Mouse (Mus musculus) forebrain, embryonic 15.5 days (tissue): ENCODE measurements around the gene Fam172a. TPM values are rescaled to one million over a fixed set of nuclear protein-coding genes. Genes with fewer than 3 reads are reported as not detected.
A peak's percentile ranks its signal among the peaks of the same experiment; 100 is the strongest.

Source experiments
- ATAC-seq: fragments of 200-750 bp; cut with Nextera tagmentation; replicated peaks from 2 replicates; pipeline ENCODE4 v1.8.0; 2017; ENCODE audit warnings: mild to moderate bottlenecking, moderate TSS enrichment, moderate library complexity
- H3K27ac ChIP-seq: fragments of 300-500 bp; sonication (generic); replicated peaks from 2 replicates; pipeline ENCODE4 v1.5.1; 2015; ENCODE audit warnings: mild to moderate bottlenecking, inconsistent platforms
- H3K27me3 ChIP-seq: fragments of 300-500 bp; sonication (generic); 2 replicates; pipeline ENCODE4 v1.6.1; 2015; ENCODE audit warnings: inconsistent platforms
- H3K36me3 ChIP-seq: fragments of 300-500 bp; sonication (generic); 2 replicates; pipeline ENCODE4 v1.6.1; 2015; ENCODE audit warnings: mild to moderate bottlenecking, inconsistent platforms
- H3K4me1 ChIP-seq: fragments of 300-500 bp; sonication (generic); 2 replicates; pipeline ENCODE4 v1.6.1; 2015; ENCODE audit warnings: inconsistent platforms
- H3K4me2 ChIP-seq: fragments of 300-500 bp; sonication (generic); replicated peaks from 2 replicates; pipeline ENCODE4 v1.6.1; 2015; ENCODE audit warnings: mild to moderate bottlenecking, inconsistent platforms
- H3K4me3 ChIP-seq: fragments of 300-500 bp; sonication (generic); 2 replicates; pipeline ENCODE4 v1.5.1; 2015; ENCODE audit warnings: mild to moderate bottlenecking, inconsistent platforms
- H3K9ac ChIP-seq: fragments of 300-500 bp; sonication (generic); replicated peaks from 2 replicates; pipeline ENCODE4 v1.6.1; 2015; ENCODE audit warnings: mild to moderate bottlenecking, inconsistent platforms
- H3K9me3 ChIP-seq: fragments of 300-500 bp; sonication (generic); 2 replicates; pipeline ENCODE4 v1.6.1; 2016; ENCODE audit warnings: inconsistent platforms
- WGBS: fragments of 180-500 bp; shearing (Covaris S2); methylation state at CpG from one replicate; pipeline ENCODE4 v1.1.7; 2015; ENCODE audit warnings: mixed read lengths; 5-methylcytosine and 5-hydroxymethylcytosine counted together
- polyA plus RNA-seq: library from polyadenylated mRNA; unstranded; fragments of >200 nt; fragmentation: Nextera tagmentation; extraction: Ambion mirVana; gene quantifications from 2 replicates; pipeline ENCODE4 v1.2.1, GENCODE M21; 2015

The Fam172a gene
- polyA plus RNA-seq, 1 experiment from 2014 or later: 58.8 TPM

- no peaks in the 10 kb centered on the region for H3K36me3 ChIP-seq
- H3K27ac ChIP-seq: peak overlapping the region; percentile 50
- ATAC-seq: 0 out of 2 replicates have a peak, but pooled peaks have one; percentile 48
- no peaks in the 10 kb centered on the region for H3K9me3 ChIP-seq
- no peaks in the 10 kb centered on the region for H3K27me3 ChIP-seq
- H3K9ac ChIP-seq: no peak overlapping the region
- H3K4me1 ChIP-seq: peaks cover 6% of the 10 kb centered on the region
- 34% methylated on average over 4 of the region's 4 CpGs for WGBS
- no peak overlapping the region for H3K4me2 ChIP-seq
- no peak overlapping the region for H3K4me3 ChIP-seq
These were observed 176.3 kb downstream of the Fam172a start for GRCm38 (mm10) chr13:77878120-77878519.

GRCm38 (mm10) chr13:77878545-77878944 lies 176.7 kb downstream of the Fam172a start:
- H3K27ac ChIP-seq: peak overlapping the region; percentile 50
- ATAC-seq: no peak
- H3K9me3 ChIP-seq: no peaks in the 10 kb centered on the region
- no peaks in the 10 kb centered on the region for H3K27me3 ChIP-seq
- no peaks in the 10 kb centered on the region for H3K36me3 ChIP-seq
- no peak overlapping the region for H3K4me3 ChIP-seq
- no peak overlapping the region for H3K9ac ChIP-seq
- H3K4me1 ChIP-seq: peaks cover 6% of the 10 kb centered on the region
- H3K4me2 ChIP-seq: no peak overlapping the region
- 60% methylated on average over 3 of the region's 3 CpGs for WGBS

GRCm38 (mm10) chr13:77897619-77898018 lies 195.8 kb downstream of the Fam172a start:
- no peak overlapping the region for H3K4me3 ChIP-seq
- no peak overlapping the region for H3K9ac ChIP-seq
- H3K4me1 ChIP-seq: peaks cover 8% of the 10 kb centered on the region
- H3K9me3 ChIP-seq: no peaks in the 10 kb centered on the region
- no peak for ATAC-seq
- no peaks in the 10 kb centered on the region for H3K27me3 ChIP-seq
- H3K27ac ChIP-seq: no peak overlapping the region
- 51% methylated on average over 2 of the region's 2 CpGs for WGBS
- no peaks in the 10 kb centered on the region for H3K36me3 ChIP-seq
- H3K4me2 ChIP-seq: no peak overlapping the region

- H3K36me3 ChIP-seq: no peaks in the 10 kb centered on the region
- no peak overlapping the region for H3K9ac ChIP-seq
- no peak for ATAC-seq
- no peaks in the 10 kb centered on the region for H3K9me3 ChIP-seq
- H3K27me3 ChIP-seq: no peaks in the 10 kb centered on the region
- H3K4me3 ChIP-seq: no peak overlapping the region
- H3K4me2 ChIP-seq: no peak overlapping the region
- H3K27ac ChIP-seq: no peak overlapping the region; the same call in 1 of the 2 replicates
- 59% methylated on average over 6 of the region's 6 CpGs for WGBS
- peaks cover 4% of the 10 kb centered on the region for H3K4me1 ChIP-seq
These were observed 196.4 kb downstream of the Fam172a start for GRCm38 (mm10) chr13:77898066-77898796.

GRCm38 (mm10) chr13:77899725-77900124 lies 197.9 kb downstream of the Fam172a start:
- Histone ChIP-seq H3K27ac (no peak overlapping the region), H3K4me2 (no peak overlapping the region), H3K9me3 (no peaks in the 10 kb centered on the region), H3K4me3 (no peak overlapping the region), H3K36me3 (no peaks in the 10 kb centered on the region), H3K9ac (no peak overlapping the region), H3K27me3 (no peaks in the 10 kb centered on the region), H3K4me1 (no peaks in the 10 kb centered on the region; the same call in 1 of the 2 replicates)
- 75% methylated on average over 1 of the region's 1 CpGs for WGBS
- ATAC-seq: no peak

- Histone ChIP-seq H3K4me1 (no peaks in the 10 kb centered on the region), H3K9me3 (no peaks in the 10 kb centered on the region), H3K4me3 (no peak overlapping the region), H3K4me2 (no peak overlapping the region), H3K36me3 (0 out of 2 replicates have a peak, but pooled peaks cover 3% of the 10 kb centered on the region), H3K27ac (no peak overlapping the region), H3K9ac (no peak overlapping the region), H3K27me3 (no peaks in the 10 kb centered on the region)
- 0 out of 2 replicates have a peak, but pooled peaks have one; percentile 35 for ATAC-seq
These were observed 199.0 kb downstream of the Fam172a start for GRCm38 (mm10) chr13:77900843-77901242.

- WGBS: 85% methylated on average over 2 of the region's 2 CpGs
- Histone ChIP-seq H3K4me1 (no peaks in the 10 kb centered on the region), H3K9me3 (no peaks in the 10 kb centered on the region), H3K4me2 (no peak overlapping the region), H3K4me3 (no peak overlapping the region), H3K27me3 (no peaks in the 10 kb centered on the region), H3K36me3 (0 out of 2 replicates have a peak, but pooled peaks cover 3% of the 10 kb centered on the region), H3K27ac (no peak overlapping the region), H3K9ac (no peak overlapping the region)
- ATAC-seq: no peak
These were observed 207.4 kb downstream of the Fam172a start for GRCm38 (mm10) chr13:77909184-77909583.

- Histone ChIP-seq H3K9ac (no peak overlapping the region), H3K9me3 (no peaks in the 10 kb centered on the region), H3K4me1 (no peaks in the 10 kb centered on the region), H3K27ac (no peak overlapping the region), H3K27me3 (no peaks in the 10 kb centered on the region), H3K4me3 (no peak overlapping the region), H3K36me3 (no peaks in the 10 kb centered on the region), H3K4me2 (no peak overlapping the region)
- 95% methylated on average over 2 of the region's 2 CpGs for WGBS
- no peak for ATAC-seq
These were observed 221.0 kb downstream of the Fam172a start for GRCm38 (mm10) chr13:77922834-77923233.

GRCm38 (mm10) chr13:77957611-77958010 lies 255.8 kb downstream of the Fam172a start:
- 13% methylated on average over 1 of the region's 1 CpGs for WGBS
- H3K4me1 ChIP-seq: no peaks in the 10 kb centered on the region
- no peaks in the 10 kb centered on the region for H3K36me3 ChIP-seq
- H3K9me3 ChIP-seq: no peaks in the 10 kb centered on the region
- no peak overlapping the region for H3K27ac ChIP-seq
- ATAC-seq: no peak
- H3K27me3 ChIP-seq: no peaks in the 10 kb centered on the region
- H3K4me2 ChIP-seq: no peak overlapping the region
- no peak overlapping the region for H3K4me3 ChIP-seq
- no peak overlapping the region for H3K9ac ChIP-seq

GRCm38 (mm10) chr13:77959493-77960272 lies 257.9 kb downstream of the Fam172a start:
- Histone ChIP-seq H3K27ac (peak overlapping the region; percentile 56), H3K4me1 (no peaks in the 10 kb centered on the region), H3K9me3 (no peaks in the 10 kb centered on the region)

GRCm38 (mm10) chr13:77976248-77976647 lies 274.4 kb downstream of the Fam172a start:
- Histone ChIP-seq H3K36me3 (no peaks in the 10 kb centered on the region), H3K27ac (no peak overlapping the region), H3K9me3 (no peaks in the 10 kb centered on the region), H3K4me2 (no peak overlapping the region), H3K27me3 (no peaks in the 10 kb centered on the region), H3K4me3 (no peak overlapping the region), H3K4me1 (no peaks in the 10 kb centered on the region), H3K9ac (no peak overlapping the region)
- no peak for ATAC-seq
- WGBS: 82% methylated on average over 3 of the region's 3 CpGs

More at GRCm38 (mm10) chr13:77959493-77960272, 257.9 kb downstream of the Fam172a start:
- peak; percentile 95 for ATAC-seq
- Histone ChIP-seq H3K4me2 (no peak overlapping the region), H3K9ac (no peak overlapping the region), H3K4me3 (no peak overlapping the region), H3K36me3 (no peaks in the 10 kb centered on the region), H3K27me3 (no peaks in the 10 kb centered on the region)
- 27% methylated on average over 4 of the region's 4 CpGs for WGBS

GRCm38 (mm10) chr13:77977121-77977520 lies 275.3 kb downstream of the Fam172a start:
- H3K36me3 ChIP-seq: no peaks in the 10 kb centered on the region
- H3K4me2 ChIP-seq: no peak overlapping the region
- no peaks in the 10 kb centered on the region for H3K27me3 ChIP-seq
- no peak overlapping the region for H3K9ac ChIP-seq
- no peak for ATAC-seq
- 70% methylated on average over 1 of the region's 1 CpGs for WGBS
- no peaks in the 10 kb centered on the region for H3K4me1 ChIP-seq
- no peaks in the 10 kb centered on the region for H3K9me3 ChIP-seq
- no peak overlapping the region for H3K27ac ChIP-seq
- H3K4me3 ChIP-seq: no peak overlapping the region
